Mouse (Mus musculus): ENCODE results near the gene Prop1. TPM values are rescaled to one million over a fixed set of nuclear protein-coding genes. Genes with fewer than 3 reads are reported as not detected.

The Prop1 gene
- polyA plus RNA-seq (2014; fragmentation: Nextera tagmentation; extraction: Ambion mirVana): not detected in 2 replicates

DNA sequence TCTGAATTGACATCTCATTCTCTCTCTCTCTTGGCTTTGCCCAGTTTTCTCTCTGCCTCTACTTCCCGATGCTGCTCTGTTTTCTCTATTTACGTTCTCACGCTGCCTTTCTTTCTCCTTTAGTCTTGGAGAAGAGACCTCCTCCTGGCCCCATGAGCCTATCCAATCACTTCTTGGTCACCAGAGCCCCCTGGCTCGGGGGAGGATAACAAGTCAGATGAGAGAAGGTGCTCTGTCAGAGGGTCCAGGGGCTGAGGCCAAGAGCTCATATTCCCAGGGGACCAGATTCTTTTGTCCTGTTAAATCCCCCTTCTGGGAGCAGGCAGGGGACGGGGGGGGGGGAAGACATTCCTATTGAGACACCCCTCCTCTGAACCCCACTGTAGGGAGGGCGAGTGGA, at the start of gene Prop1:
Prop1 (minus strand) TSS at position 101 of the 400 bp plus-strand sequence.
- H3K27ac ChIP-seq (ENCODE audit: low read depth, low read length): no peak within 1 kb of the TSS
- H3K4me2 ChIP-seq (ENCODE audit: low read depth, low read length, severe bottlenecking): no peak within 1 kb of the TSS
- no peak within 1 kb of the TSS for H3K4me3 ChIP-seq (ENCODE audit: low read depth, low read length)
- H3K9ac ChIP-seq (ENCODE audit: low read length): no peak within 1 kb of the TSS
- no peaks in the 10 kb centered on the region for H3K27me3 ChIP-seq (ENCODE audit: control insufficient read depth, insufficient read depth, low read length)
- ATAC-seq (replicated peaks; ENCODE audit: low FRiP score): no peak
- H3K4me1 ChIP-seq (replicated peaks; ENCODE audit: control insufficient read depth, insufficient read depth, low read length): no peaks in the 10 kb centered on the region
- H3K9me3 ChIP-seq (ENCODE audit: control insufficient read depth, low read length): no peaks in the 10 kb centered on the region
- no peaks in the 10 kb centered on the region for H3K36me3 ChIP-seq (ENCODE audit: control insufficient read depth, insufficient read depth, low read length)
- DNase-seq (ENCODE audit: low spot score): no peak
- WGBS: 76% methylated on average over 6 of the region's 6 CpGs

DNA sequence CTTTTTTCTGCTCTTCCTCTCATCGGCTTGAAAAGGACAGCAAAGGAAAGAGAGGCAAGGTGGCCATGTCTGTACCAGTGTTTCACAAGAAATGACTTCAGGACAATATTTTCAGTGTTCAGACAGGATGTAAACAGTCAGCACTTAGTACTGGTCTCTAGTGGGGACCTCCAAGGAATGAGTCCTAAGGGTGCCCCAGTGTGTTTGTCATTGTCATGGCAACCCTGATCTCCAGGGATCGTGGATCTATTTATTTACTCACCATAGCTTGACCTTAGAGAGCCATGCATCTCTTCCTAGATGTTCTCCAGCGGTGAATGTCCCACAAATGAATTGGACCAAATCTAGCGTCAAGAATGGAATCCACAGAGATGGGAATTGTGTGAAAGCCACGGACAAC, 49.7 kb upstream of the Prop1 start, which contains the start of gene Olfr51:
Olfr51 (plus strand) TSS at position 301 of the 400 bp plus-strand sequence.
- Histone ChIP-seq H3K4me2 (ENCODE audit: low read depth, low read length, severe bottlenecking) (no peak within 1 kb of the TSS), H3K27me3 (ENCODE audit: control insufficient read depth, insufficient read depth, low read length) (no peaks in the 10 kb centered on the region), H3K4me1 (replicated peaks; ENCODE audit: control insufficient read depth, insufficient read depth, low read length) (no peaks in the 10 kb centered on the region), H3K27ac (ENCODE audit: low read depth, low read length) (no peak within 1 kb of the TSS), H3K9me3 (ENCODE audit: control insufficient read depth, low read length) (no peaks in the 10 kb centered on the region), H3K36me3 (ENCODE audit: control insufficient read depth, insufficient read depth, low read length) (no peaks in the 10 kb centered on the region), H3K9ac (ENCODE audit: low read length) (no peak within 1 kb of the TSS), H3K4me3 (ENCODE audit: low read depth, low read length) (no peak within 1 kb of the TSS)
- WGBS: 78% methylated on average over 5 of the region's 5 CpGs
- DNase-seq (ENCODE audit: low spot score) (no peak), ATAC-seq (replicated peaks; ENCODE audit: low FRiP score) (no peak)

DNA sequence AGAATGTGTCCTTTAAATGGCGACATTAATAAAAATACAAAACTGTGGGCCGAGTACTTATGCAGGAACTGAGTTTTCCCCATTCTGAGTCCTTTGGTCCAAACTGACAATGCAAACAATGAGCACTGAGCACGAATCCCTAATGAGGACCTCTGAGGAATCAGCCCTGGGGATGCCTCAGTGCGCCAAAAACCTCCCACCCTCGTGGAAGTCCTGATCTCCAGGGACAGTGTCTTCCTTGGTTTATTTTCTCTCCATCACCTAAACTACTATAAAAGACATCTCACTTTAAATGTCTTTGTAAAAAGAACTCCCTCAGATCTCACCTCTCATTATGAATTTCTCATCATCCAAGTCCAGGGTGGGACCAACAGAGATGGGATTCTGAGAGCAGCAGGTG, 28.1 kb upstream of the Prop1 start, which contains the start of gene Olfr1377:
Olfr1377 (plus strand) TSS at position 301 of the 400 bp plus-strand sequence.
- 65% methylated on average over 5 of the region's 5 CpGs for WGBS
- DNase-seq (ENCODE audit: low spot score) (no peak), ATAC-seq (replicated peaks; ENCODE audit: low FRiP score) (no peak)
- Histone ChIP-seq H3K9ac (ENCODE audit: low read length) (no peak within 1 kb of the TSS), H3K36me3 (ENCODE audit: control insufficient read depth, insufficient read depth, low read length) (no peaks in the 10 kb centered on the region), H3K4me2 (ENCODE audit: low read depth, low read length, severe bottlenecking) (no peak within 1 kb of the TSS), H3K27ac (ENCODE audit: low read depth, low read length) (no peak within 1 kb of the TSS), H3K4me1 (replicated peaks; ENCODE audit: control insufficient read depth, insufficient read depth, low read length) (no peaks in the 10 kb centered on the region), H3K9me3 (ENCODE audit: control insufficient read depth, low read length) (no peaks in the 10 kb centered on the region), H3K27me3 (ENCODE audit: control insufficient read depth, insufficient read depth, low read length) (no peaks in the 10 kb centered on the region), H3K4me3 (ENCODE audit: low read depth, low read length) (no peak within 1 kb of the TSS)

DNA sequence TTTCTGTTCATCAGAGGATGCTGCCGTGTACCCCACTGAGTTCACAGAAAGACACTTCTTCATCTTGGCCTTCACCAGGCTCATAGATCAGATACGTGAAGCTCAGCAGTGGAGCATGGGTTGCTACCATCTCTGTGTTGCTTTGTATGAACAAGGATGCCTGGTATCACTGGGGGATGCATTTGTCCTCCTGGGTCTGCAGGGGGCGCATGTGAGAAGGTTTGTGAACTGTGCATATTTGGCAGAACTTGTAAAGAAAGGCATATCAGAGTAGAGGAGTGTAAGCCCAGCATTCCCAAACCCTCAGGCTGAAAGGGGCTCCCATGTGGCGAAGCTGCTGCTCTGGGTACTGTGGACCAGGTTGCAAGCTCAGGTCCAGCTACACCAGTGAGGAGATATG, 23.7 kb upstream of the Prop1 start:
- no peaks in the 10 kb centered on the region for H3K36me3 ChIP-seq (ENCODE audit: control insufficient read depth, insufficient read depth, low read length)
- H3K9ac ChIP-seq (ENCODE audit: low read length): no peak overlapping the region
- no peak overlapping the region for H3K4me3 ChIP-seq (ENCODE audit: low read depth, low read length)
- DNase-seq (ENCODE audit: low spot score) (no peak), ATAC-seq (replicated peaks; ENCODE audit: low FRiP score) (no peak)
- H3K4me1 ChIP-seq (replicated peaks; ENCODE audit: control insufficient read depth, insufficient read depth, low read length): no peaks in the 10 kb centered on the region
- H3K27me3 ChIP-seq (ENCODE audit: control insufficient read depth, insufficient read depth, low read length): no peaks in the 10 kb centered on the region
- WGBS: 77% methylated on average over 4 of the region's 4 CpGs
- H3K9me3 ChIP-seq (ENCODE audit: control insufficient read depth, low read length): no peaks in the 10 kb centered on the region
- H3K27ac ChIP-seq (ENCODE audit: low read depth, low read length): no peak overlapping the region
- H3K4me2 ChIP-seq (ENCODE audit: low read depth, low read length, severe bottlenecking): no peak overlapping the region

DNA sequence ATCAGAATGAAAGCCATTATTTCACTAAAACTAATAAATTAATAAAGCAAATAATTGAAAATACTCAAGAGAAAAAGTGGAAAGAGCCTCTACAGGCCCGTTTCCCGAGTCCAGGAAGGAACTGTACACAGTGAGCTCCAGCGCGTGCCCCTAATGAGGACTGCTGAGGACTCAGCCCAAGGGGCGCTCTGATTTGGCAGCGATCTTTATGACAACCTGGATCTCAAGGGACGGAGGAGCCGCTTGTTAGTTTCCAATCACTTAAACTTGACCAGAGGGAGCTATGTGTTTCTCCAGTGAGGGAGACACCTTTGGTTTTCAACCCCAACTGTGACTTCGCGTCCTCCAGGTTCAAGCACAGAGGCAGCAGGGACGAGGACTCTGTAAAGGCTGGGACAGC, 12.7 kb upstream of the Prop1 start, which contains the start of gene Olfr1378:
Olfr1378 (plus strand) TSS at position 301 of the 400 bp plus-strand sequence.
- ATAC-seq (replicated peaks; ENCODE audit: low FRiP score): no peak
- no peak within 1 kb of the TSS for H3K4me2 ChIP-seq (ENCODE audit: low read depth, low read length, severe bottlenecking)
- 91% methylated on average over 11 of the region's 11 CpGs for WGBS

DNA sequence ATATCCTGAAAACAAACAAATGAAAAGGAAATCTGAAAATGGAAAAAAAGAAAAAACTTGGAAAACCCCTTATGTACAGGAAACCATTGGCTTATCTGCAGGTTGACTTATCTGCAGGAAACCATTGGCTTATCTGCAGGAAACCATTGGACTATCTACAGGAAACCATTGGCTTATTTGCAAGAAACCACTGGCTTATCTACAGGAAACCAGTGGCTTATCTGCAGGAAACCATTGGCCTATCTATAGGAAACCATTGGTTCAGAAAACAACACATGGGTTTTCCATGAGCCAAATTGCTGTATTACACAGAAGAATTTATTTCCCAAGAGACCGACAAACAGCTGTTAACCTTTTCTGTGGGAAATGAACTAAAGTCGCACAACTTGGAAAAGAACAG, 11.3 kb upstream of the Prop1 start:
- Histone ChIP-seq H3K4me1 (replicated peaks; ENCODE audit: control insufficient read depth, insufficient read depth, low read length) (no peaks in the 10 kb centered on the region), H3K27me3 (ENCODE audit: control insufficient read depth, insufficient read depth, low read length) (no peaks in the 10 kb centered on the region), H3K9ac (ENCODE audit: low read length) (no peak overlapping the region), H3K4me2 (ENCODE audit: low read depth, low read length, severe bottlenecking) (no peak overlapping the region), H3K27ac (ENCODE audit: low read depth, low read length) (no peak overlapping the region), H3K36me3 (ENCODE audit: control insufficient read depth, insufficient read depth, low read length) (no peaks in the 10 kb centered on the region), H3K4me3 (ENCODE audit: low read depth, low read length) (no peak overlapping the region), H3K9me3 (ENCODE audit: control insufficient read depth, low read length) (no peaks in the 10 kb centered on the region)
- 84% methylated on average over 2 of the region's 2 CpGs for WGBS
- DNase-seq (ENCODE audit: low spot score) (no peak), ATAC-seq (replicated peaks; ENCODE audit: low FRiP score) (no peak)

More for the DNA sequence above, 12.7 kb upstream of the Prop1 start, which contains the start of gene Olfr1378:
- no peaks in the 10 kb centered on the region for H3K36me3 ChIP-seq (ENCODE audit: control insufficient read depth, insufficient read depth, low read length)
- no peaks in the 10 kb centered on the region for H3K9me3 ChIP-seq (ENCODE audit: control insufficient read depth, low read length)
- DNase-seq (ENCODE audit: low spot score): no peak
- H3K27me3 ChIP-seq (ENCODE audit: control insufficient read depth, insufficient read depth, low read length): no peaks in the 10 kb centered on the region
- H3K4me3 ChIP-seq (ENCODE audit: low read depth, low read length): no peak within 1 kb of the TSS
- H3K4me1 ChIP-seq (replicated peaks; ENCODE audit: control insufficient read depth, insufficient read depth, low read length): no peaks in the 10 kb centered on the region
- no peak within 1 kb of the TSS for H3K9ac ChIP-seq (ENCODE audit: low read length)
- H3K27ac ChIP-seq (ENCODE audit: low read depth, low read length): no peak within 1 kb of the TSS

DNA sequence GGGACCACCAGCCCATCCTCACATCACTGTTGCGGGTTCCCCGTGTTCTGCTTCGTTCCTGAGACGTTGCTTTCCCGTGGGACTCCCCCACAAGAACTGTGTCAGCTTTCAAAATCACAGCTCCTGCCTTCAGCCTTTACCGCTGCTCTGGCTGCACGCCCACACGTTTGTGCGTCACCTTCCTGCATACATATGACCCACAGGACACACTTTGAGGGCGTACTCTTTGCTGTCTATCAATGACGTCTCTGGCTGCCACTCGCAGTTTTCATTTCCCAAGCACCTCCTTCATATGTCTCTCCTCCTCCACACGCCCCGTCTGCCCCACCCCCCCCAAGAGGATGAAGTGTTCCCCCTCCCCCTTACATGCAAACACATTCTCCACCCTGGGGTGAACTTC, 1.3 kb downstream of the Prop1 start:
- Histone ChIP-seq H3K36me3 (ENCODE audit: control insufficient read depth, insufficient read depth, low read length) (no peaks in the 10 kb centered on the region), H3K27ac (ENCODE audit: low read depth, low read length) (no peak overlapping the region), H3K27me3 (ENCODE audit: control insufficient read depth, insufficient read depth, low read length) (no peaks in the 10 kb centered on the region), H3K9me3 (ENCODE audit: control insufficient read depth, low read length) (no peaks in the 10 kb centered on the region), H3K9ac (ENCODE audit: low read length) (no peak overlapping the region), H3K4me1 (replicated peaks; ENCODE audit: control insufficient read depth, insufficient read depth, low read length) (no peaks in the 10 kb centered on the region), H3K4me2 (ENCODE audit: low read depth, low read length, severe bottlenecking) (no peak overlapping the region), H3K4me3 (ENCODE audit: low read depth, low read length) (no peak overlapping the region)
- WGBS: 84% methylated on average over 14 of the region's 14 CpGs
- DNase-seq (ENCODE audit: low spot score): no peak
- no peak for ATAC-seq (replicated peaks; ENCODE audit: low FRiP score)

DNA sequence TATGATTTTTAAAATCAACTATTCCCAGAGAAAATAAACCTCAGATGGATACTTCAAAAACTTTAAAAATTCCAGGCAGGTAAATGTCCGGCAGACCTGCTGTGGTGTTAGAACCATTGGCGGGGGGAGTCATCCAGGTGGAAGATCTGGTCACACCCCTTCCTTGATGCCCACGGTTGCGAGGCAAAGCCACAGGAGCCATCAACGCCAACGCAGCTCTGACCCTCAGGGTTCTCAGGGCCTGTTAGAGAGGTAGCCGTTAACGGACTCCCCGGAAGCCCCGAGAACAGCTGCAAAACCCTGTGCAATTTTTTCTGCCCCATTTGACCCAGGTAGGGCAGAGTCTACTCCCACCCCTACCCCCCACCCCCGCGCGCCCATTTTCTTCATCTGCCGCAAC, 10.1 kb downstream of the Prop1 start, which contains the start of gene 4933414I15Rik:
4933414I15Rik (minus strand) TSS at position 260 of the 400 bp plus-strand sequence.
- no peak for ATAC-seq (replicated peaks; ENCODE audit: low FRiP score)
- no peaks in the 10 kb centered on the region for H3K4me1 ChIP-seq (replicated peaks; ENCODE audit: control insufficient read depth, insufficient read depth, low read length)
- H3K27ac ChIP-seq (ENCODE audit: low read depth, low read length): no peak within 1 kb of the TSS
- H3K9me3 ChIP-seq (ENCODE audit: control insufficient read depth, low read length): no peaks in the 10 kb centered on the region
- no peak within 1 kb of the TSS for H3K4me3 ChIP-seq (ENCODE audit: low read depth, low read length)
- H3K9ac ChIP-seq (ENCODE audit: low read length): no peak within 1 kb of the TSS
- H3K27me3 ChIP-seq (ENCODE audit: control insufficient read depth, insufficient read depth, low read length): no peaks in the 10 kb centered on the region
- no peak for DNase-seq (ENCODE audit: low spot score)
- no peaks in the 10 kb centered on the region for H3K36me3 ChIP-seq (ENCODE audit: control insufficient read depth, insufficient read depth, low read length)
- WGBS: 81% methylated on average over 14 of the region's 14 CpGs
- no peak within 1 kb of the TSS for H3K4me2 ChIP-seq (ENCODE audit: low read depth, low read length, severe bottlenecking)

DNA sequence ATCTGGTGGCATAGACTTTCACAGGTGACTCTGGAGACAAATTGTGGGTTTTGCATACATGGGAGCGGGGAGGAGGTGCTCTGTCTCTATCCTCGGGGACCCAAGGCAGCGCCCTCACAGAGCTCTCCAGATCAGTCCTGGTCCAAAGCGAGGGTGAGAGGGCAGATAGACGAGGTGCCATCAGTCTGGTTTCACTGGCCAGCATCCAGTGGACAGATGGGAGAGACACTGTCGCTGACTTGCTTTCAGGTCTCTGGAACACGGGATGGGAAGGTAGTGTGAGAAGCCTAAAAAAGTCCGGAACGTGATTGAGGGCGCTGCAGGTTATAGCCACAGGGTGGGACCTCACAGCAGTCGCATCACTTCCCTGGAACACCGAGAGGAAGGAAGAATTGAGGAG, 11.2 kb downstream of the Prop1 start:
- Histone ChIP-seq H3K9ac (ENCODE audit: low read length) (no peak overlapping the region), H3K27me3 (ENCODE audit: control insufficient read depth, insufficient read depth, low read length) (no peaks in the 10 kb centered on the region), H3K36me3 (ENCODE audit: control insufficient read depth, insufficient read depth, low read length) (no peaks in the 10 kb centered on the region), H3K4me3 (ENCODE audit: low read depth, low read length) (no peak overlapping the region), H3K9me3 (ENCODE audit: control insufficient read depth, low read length) (no peaks in the 10 kb centered on the region), H3K4me2 (ENCODE audit: low read depth, low read length, severe bottlenecking) (no peak overlapping the region), H3K27ac (ENCODE audit: low read depth, low read length) (no peak overlapping the region), H3K4me1 (replicated peaks; ENCODE audit: control insufficient read depth, insufficient read depth, low read length) (no peaks in the 10 kb centered on the region)
- no peak for DNase-seq (ENCODE audit: low spot score)
- 81% methylated on average over 12 of the region's 12 CpGs for WGBS
- ATAC-seq (replicated peaks; ENCODE audit: low FRiP score): no peak
